Mouse (Mus musculus) liver (tissue): Measurements from ENCODE around the gene Dapk1.

Experiments
- DNase-seq: peaks from one replicate; pipeline ENCODE4 v3.0.0-alpha.2; 2020; ENCODE audit warnings: mixed read lengths

The Dapk1 gene

DNA sequence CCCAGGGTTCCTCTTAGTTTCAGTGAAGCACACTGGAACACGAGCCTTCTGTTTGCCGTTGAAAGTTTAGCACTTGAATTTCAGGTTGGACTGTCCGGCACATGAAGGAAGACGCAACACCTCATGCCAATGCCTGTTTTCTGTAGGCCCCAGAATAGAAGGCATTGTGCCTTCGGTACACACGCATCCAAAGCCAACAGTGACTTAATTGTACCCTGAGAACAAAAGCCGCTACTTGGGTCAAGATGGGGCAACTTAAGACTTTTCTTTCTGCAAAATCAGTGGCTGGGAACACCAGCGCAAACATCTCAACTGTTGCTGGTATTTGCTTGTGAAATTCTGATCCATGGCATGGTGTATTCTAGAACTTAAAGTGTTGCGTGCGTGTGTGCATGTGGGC, 63.1 kb downstream of the Dapk1 start:
- no peak for DNase-seq

GRCm38 (mm10) chr13:60665402-60665801, 63.7 kb downstream of the Dapk1 start:
- DNase-seq, result no peak

- no peak for DNase-seq
Observed at GRCm38 (mm10) chr13:60668036-60668435, 66.3 kb downstream of the Dapk1 start.

DNA sequence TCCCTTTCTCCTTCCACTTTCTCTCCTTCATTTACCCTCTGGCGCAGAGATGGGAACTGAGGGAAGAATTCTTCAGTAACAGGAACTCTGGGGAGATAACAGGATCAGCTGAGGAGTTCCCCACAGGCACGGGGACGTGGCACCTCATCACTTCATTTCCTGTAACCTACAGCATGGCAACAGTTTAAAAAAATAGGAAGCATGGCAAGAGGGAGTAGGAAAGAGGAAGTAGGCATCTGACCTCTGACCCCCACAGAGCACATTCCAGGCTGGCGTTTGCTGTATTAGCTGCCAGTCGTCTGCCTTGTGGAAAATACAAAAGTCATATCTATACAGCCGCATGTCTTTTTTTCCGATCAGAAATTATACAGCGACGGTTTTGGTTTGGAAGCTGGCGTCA, 68.9 kb downstream of the Dapk1 start:
- DNase-seq, result peak; percentile 19

GRCm38 (mm10) chr13:60671235-60671634, 69.5 kb downstream of the Dapk1 start:
- no peak for DNase-seq

GRCm38 (mm10) chr13:60672287-60672686, 70.5 kb downstream of the Dapk1 start:
- no peak for DNase-seq

GRCm38 (mm10) chr13:60672882-60673675, 71.3 kb downstream of the Dapk1 start:
- DNase-seq, result peak; percentile 73

DNA sequence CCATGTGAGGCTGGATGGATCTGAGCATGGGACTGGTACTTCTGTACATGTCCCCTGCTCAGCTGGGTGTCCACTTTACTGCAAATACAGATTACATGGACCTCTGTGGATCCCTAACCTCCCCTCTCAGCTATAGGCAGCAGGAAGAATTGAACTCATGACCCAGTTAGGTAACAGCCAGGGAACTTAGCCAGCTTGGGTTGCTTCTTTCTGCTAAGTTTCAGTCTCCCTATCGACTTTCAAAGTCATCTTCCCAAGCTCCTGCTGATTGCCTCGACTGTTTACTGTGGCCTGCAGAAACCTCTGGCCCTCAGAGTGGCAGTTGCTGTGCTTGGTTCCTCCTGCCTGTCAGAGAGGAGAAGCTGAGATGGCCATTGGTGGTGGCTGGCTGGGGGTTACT, 72.6 kb downstream of the Dapk1 start:
- peak; percentile 49 for DNase-seq

GRCm38 (mm10) chr13:60674911-60675310, 73.2 kb downstream of the Dapk1 start:
- peak; percentile 19 for DNase-seq

DNA sequence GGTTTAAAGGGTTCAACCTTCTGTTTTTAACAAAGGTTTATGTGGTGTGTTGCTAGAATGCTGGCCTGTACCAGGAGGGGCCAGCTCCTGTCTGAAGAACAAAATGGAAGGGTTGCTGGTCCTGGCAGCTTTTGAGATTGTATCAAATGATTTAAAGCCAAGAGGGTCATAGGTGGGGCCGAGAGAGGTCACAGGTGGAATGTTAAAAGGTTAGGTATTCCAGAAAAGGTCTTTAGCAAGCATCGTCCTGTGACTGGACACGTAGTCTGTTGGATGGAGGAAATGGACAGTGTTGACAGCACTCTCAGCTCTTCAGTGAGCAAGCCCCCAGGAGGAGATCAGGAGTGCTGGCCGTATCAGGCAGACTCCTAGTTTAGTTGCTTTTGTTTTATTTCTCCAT, 73.7 kb downstream of the Dapk1 start:
- no peak for DNase-seq

DNA sequence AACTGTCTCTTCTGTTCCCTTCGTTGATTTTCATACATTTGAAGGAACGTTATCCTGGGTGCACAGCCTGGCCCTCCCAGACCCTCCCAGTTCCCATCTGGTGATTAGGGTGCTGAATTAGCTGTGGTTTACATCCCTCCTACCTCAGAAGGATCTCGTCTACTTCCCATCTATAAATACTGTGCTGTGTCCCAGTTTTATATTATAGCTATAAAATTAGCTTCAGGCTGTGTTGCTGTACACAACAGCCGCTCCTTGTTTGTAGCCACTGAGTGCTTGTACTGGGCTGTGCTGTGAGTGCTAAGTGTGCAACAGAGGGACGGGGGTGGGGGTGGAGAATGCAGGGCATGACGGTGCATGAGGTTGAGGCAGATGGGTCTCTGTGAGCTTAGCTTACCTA, 77.2 kb downstream of the Dapk1 start:
- DNase-seq, result no peak

- no peak for DNase-seq
Observed at GRCm38 (mm10) chr13:60682714-60683695, 81.3 kb downstream of the Dapk1 start.

GRCm38 (mm10) chr13:60684050-60684760, 82.5 kb downstream of the Dapk1 start:
- DNase-seq, result peak; percentile 17

GRCm38 (mm10) chr13:60684806-60685205, 83.1 kb downstream of the Dapk1 start:
- no peak for DNase-seq

- no peak for DNase-seq
Observed at GRCm38 (mm10) chr13:60685216-60685615, 83.5 kb downstream of the Dapk1 start.

DNA sequence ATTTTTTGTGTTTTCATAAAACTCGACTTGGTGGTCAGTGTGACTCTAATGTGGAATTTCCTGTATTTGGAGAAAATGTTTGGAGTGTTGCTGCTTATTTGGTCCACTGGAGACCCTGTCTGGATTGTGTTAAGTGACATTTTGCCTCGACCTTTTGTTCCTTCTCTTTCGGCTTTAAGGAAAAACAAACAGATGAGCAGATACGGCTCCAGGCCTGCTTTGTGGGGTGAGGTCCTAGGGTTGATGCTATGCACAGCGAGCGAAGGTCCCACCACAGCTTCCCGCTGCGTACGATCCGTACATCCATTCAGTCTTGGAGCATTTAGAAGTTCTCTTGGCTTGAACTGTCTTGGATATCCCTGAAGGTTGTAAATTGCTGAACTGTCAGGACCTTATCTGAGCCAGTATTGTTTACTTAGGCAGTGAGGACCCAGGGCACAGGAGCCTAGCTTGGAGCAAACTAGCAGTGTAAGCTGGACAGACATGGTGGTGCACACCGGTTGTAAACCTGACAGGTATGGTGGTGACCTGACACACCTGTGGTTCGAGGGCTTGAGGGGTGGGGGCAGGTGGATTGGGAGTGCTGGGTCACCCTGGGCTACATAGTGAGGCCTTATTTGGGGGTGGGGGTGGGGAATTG, 84.4 kb downstream of the Dapk1 start:
- DNase-seq, result peak; percentile 20

GRCm38 (mm10) chr13:60686967-60687366, 85.2 kb downstream of the Dapk1 start:
- DNase-seq, result no peak

GRCm38 (mm10) chr13:60687462-60687861, 85.7 kb downstream of the Dapk1 start:
- no peak for DNase-seq

DNA sequence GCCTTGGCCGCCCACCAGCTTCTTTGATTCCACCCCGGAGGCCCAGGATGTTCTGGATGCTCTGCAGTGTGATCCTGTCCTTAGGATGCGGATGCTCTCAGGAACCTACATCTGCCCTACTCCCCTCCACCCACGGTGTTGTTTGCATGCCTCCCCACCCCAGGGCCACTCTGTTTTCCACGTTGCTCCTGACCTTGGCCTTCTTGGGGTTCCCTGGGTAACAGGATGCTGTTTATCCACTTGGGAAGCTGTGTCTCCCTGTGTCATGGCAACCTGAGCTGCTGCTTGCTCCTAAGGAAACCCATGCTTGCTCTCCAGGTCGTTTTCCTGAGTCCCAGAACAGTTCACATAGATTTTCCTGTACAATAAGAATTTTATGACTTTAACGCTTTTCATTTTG, 86.1 kb downstream of the Dapk1 start:
- no peak for DNase-seq

DNA sequence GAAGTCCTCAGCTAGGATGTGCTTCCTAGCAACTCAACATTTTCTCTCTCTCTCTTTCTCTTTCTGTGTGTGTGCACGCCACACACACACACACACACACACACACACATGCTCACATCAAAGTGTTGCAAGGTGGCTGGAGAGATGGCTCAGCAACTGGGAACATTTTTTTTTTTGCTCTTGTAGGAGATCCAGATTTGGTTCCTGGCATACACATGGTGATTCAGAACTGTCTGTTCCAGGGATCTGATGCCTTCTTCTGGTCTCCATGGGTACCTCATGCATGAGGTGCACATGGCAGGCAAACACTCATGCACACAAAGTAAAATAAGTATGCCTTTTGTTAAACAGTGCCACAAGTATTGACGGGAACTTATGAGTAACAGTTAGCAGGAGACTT, 89.2 kb downstream of the Dapk1 start:
- DNase-seq, result no peak

- no peak for DNase-seq
Observed at GRCm38 (mm10) chr13:60691940-60692339, 90.2 kb downstream of the Dapk1 start.

DNA sequence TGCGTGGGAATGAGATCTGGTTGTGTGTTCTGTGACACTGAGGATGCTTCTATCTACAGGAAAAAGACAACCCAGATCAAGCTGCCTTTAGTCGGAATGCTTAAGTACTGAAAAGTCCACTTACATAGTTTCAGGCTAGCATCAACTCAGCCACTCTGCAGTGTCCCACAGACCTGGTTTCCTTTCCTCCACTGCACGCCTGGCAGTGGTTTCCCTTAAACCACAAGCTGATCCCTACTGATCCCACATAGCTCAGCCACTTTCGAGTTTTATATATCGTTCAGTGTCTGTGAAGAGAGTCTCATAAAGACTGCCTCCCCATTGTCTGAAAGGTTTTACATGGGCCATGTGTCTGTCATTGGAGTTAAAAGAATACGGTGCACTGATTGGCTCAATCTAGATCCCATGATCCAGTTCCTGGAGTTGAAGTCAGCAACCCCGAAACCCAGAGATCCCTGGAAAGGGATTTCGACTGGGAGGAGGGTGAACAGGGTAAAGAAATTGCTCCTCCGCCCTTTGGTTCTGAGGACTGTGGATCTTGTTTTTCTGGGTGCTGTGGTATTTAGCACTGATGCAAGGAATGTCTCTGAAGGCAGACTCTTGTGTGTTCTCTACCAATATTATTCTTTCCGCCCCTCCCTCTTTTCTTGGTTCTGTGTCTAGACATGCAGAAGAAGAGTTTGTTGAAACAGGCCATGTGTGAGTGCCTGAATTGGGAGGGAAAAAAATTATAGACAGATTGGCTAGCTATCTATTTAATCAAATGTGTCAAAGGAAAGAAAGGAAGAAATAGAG, 93.6 kb downstream of the Dapk1 start:
- no peak for DNase-seq
